ENCODE assay signal across 8 mouse cellular contexts in the genomic region with DNA sequence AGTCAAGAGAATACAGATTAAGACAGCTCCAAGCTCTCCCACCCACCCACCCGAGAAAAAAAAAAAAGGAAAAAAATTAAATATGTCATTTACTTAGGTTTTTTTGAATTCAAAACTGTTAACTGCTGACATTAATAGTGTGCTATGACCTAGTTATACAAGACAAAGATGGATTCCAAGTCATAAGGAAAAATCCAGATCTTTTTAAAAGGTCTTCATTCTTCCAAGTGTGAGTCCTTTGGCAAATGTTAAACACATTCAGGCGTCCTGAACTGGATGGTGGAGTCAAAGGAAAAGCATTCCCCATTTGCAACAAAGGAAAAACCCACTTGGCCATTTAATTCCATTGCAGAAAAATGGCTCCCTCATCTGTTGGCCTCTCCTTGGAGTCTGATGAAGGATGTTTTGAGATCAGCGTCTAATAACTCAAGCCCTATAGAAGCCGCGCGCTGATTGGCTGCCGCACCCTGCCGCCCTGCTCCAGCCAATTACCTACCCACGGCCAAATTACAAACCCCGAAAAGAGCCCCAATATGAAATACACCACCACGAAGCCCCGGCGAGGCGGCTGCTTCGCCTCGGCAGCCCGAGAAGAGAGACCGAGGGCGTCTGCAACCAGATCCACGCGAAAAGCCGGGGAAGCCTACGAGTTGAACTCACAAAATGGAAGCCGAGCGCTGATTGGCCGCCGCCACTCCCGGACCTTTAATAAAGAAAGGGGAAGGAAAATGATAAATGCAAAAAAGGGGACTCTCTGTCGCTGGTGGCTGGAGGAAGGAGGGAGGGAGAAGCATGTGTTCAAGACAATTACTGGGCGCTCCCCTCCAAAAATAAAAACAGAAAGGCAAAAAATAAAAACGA. TPM values are rescaled to one million over a fixed set of nuclear protein-coding genes. Genes with fewer than 3 reads are reported as not detected.
DNase-seq lines count a peak whose midpoint lies in the region; ATAC-seq lines count a peak whose summit lies in the region.

No protein-coding gene starts in this region.

- peak overlapping the region; percentile 91 for H3K4me3 ChIP-seq in hindbrain, embryonic 14.5 days (replicated peaks; ENCODE audit: low read length)

- no peaks in the 10 kb centered on the region for H3K9me3 ChIP-seq in hindbrain, embryonic 14.5 days (ENCODE audit: control insufficient read depth, low read length)

- ATAC-seq in hindbrain, embryonic 14.5 days (ENCODE audit: low FRiP score): peak; percentile 66

- no peaks in the 10 kb centered on the region for H3K27me3 ChIP-seq in hindbrain, embryonic 14.5 days (ENCODE audit: control insufficient read depth, insufficient read depth, low read length)

- H3K9ac ChIP-seq in hindbrain, embryonic 14.5 days: peak overlapping the region; percentile 100

- 0 out of 2 replicates have a peak, but pooled peaks cover 14% of the 10 kb centered on the region for H3K36me3 ChIP-seq in hindbrain, embryonic 14.5 days (replicated peaks; ENCODE audit: control insufficient read depth, insufficient read depth)

- under 1% methylated on average over 31 of the region's 31 CpGs for WGBS in hindbrain, embryonic 14.5 days

- DNase-seq in T-cell, adult 2 months (ENCODE audit: low spot score): peak; percentile 77
- peak; percentile 96 to 97 for DNase-seq in cerebellum, postnatal 25 days
- peak; percentile 86 to 90 for DNase-seq in frontal cortex, postnatal 25 days (ENCODE audit: low spot score in 2 of 2)
- DNase-seq in hindbrain, embryonic 14.5 days (ENCODE audit: low spot score): peak; percentile 96
- peak; percentile 88 to 95 for DNase-seq in layer of hippocampus, postnatal 25 days (ENCODE audit: extremely low spot score in 1 of 2, low spot score in 1 of 2)
- peak; percentile 94 for DNase-seq in lung, postnatal 14 days
- peak; percentile 89 for DNase-seq in ovary, postnatal 36 days (ENCODE audit: low spot score)
- peak; percentile 87 for DNase-seq in thymus, postnatal 14 days

- peaks cover 36% of the 10 kb centered on the region for H3K4me1 ChIP-seq in hindbrain, embryonic 14.5 days (replicated peaks; ENCODE audit: control insufficient read depth, insufficient read depth, low read length)

- H3K27ac ChIP-seq in hindbrain, embryonic 14.5 days: peak overlapping the region; percentile 99

- H3K4me2 ChIP-seq in hindbrain, embryonic 14.5 days (replicated peaks): peak overlapping the region; percentile 100

RNA-seq across cellular contexts. Expression of gene Setd1b, which starts 1.1 kb away (rescaled TPM):
- polyA plus RNA-seq in hindbrain, embryonic 14.5 days (2014; fragmentation: Nextera tagmentation; extraction: Ambion mirVana): 12.6 and 12.7 TPM in 2 replicates
- 10 to 100 TPM; 26.1 to 36.5 TPM for total RNA-seq in layer of hippocampus, postnatal 25 days (2021)

RNA-seq across cellular contexts. Expression of gene Rhof, which starts 8.4 kb away (rescaled TPM):
- polyA plus RNA-seq in hindbrain, embryonic 14.5 days (2014; fragmentation: Nextera tagmentation; extraction: Ambion mirVana): 13.0 and 17.5 TPM in 2 replicates
- total RNA-seq in layer of hippocampus, postnatal 25 days (2021): 10 to 100 TPM; 47.2 to 48.7 TPM

RNA-seq across cellular contexts. Expression of gene Psmd9, which starts 28.3 kb away (rescaled TPM):
- 59.1 and 66.8 TPM in 2 replicates for polyA plus RNA-seq in hindbrain, embryonic 14.5 days (2014; fragmentation: Nextera tagmentation; extraction: Ambion mirVana)
- total RNA-seq in layer of hippocampus, postnatal 25 days (2021): 10 to 100 TPM; 26.1 to 28.4 TPM

RNA-seq across cellular contexts. Expression of gene Hpd, which starts 41.6 kb away (rescaled TPM):
- not detected in 2 replicates for polyA plus RNA-seq in hindbrain, embryonic 14.5 days (2014; fragmentation: Nextera tagmentation; extraction: Ambion mirVana)
- total RNA-seq in layer of hippocampus, postnatal 25 days (2021): not detected

Comparison
In these comparisons a context has a peak if more than half of its experiments do, and no peak if none do; other contexts are left out.
1. Peak in every context shown above with its lines: DNase-seq, ATAC-seq, H3K4me3 ChIP-seq and H3K27ac ChIP-seq.